Mouse (Mus musculus) spleen, adult 2 months (tissue): ENCODE results near the gene Kcna7. TPM values are rescaled to one million over a fixed set of nuclear protein-coding genes. Genes with fewer than 3 reads are reported as not detected.
A peak's percentile ranks its signal among the peaks of the same experiment; 100 is the strongest.

Experiments
- DNase-seq, 2 experiments: peaks; one replicate each; pipeline versions ENCODE4 v3.0.0 to v3.0.0-alpha.2; 2012 to 2021; ENCODE audit warnings: low spot score in 2 of 2, low read depth in 1 of 2
- H3K27ac ChIP-seq: fragments of 200-500 bp; 2 replicates; pipeline ENCODE4 v1.5.1; 2012; ENCODE audit warnings: low read length, inconsistent platforms; ENCODE audit not compliant: insufficient read depth
- H3K27me3 ChIP-seq: fragments of 200-500 bp; 2 replicates; pipeline ENCODE4 v1.6.1; 2012; ENCODE audit warnings: mild to moderate bottlenecking, moderate library complexity, low read length, inconsistent platforms; ENCODE audit not compliant: control insufficient read depth, insufficient read depth
- H3K36me3 ChIP-seq: fragments of 200-500 bp; 2 replicates; pipeline ENCODE4 v1.6.1; 2012; ENCODE audit warnings: mild to moderate bottlenecking, low read length, inconsistent platforms; ENCODE audit not compliant: control insufficient read depth, insufficient read depth
- H3K4me1 ChIP-seq: fragments of 200-500 bp; 2 replicates; pipeline ENCODE4 v1.6.1; 2011; ENCODE audit warnings: inconsistent platforms; ENCODE audit not compliant: control insufficient read depth, insufficient read depth, insufficient read length
- H3K4me3 ChIP-seq: fragments of 200-500 bp; 2 replicates; pipeline ENCODE4 v1.5.1; 2011; ENCODE audit warnings: mild to moderate bottlenecking, inconsistent platforms; ENCODE audit not compliant: insufficient read depth, insufficient read length; ENCODE audit errors: extremely low read depth
- CTCF ChIP-seq: fragments of 200-500 bp; IDR thresholded peaks from 2 replicates; pipeline ENCODE4 v1.5.1; 2011; ENCODE audit warnings: mild to moderate bottlenecking, inconsistent platforms; ENCODE audit not compliant: insufficient read depth, insufficient read length, insufficient replicate concordance; ENCODE audit errors: extremely low read depth
- POLR2A ChIP-seq: fragments of 200-500 bp; IDR thresholded peaks from 2 replicates; pipeline ENCODE4 v1.6.1; 2011; ENCODE audit warnings: low read depth, low read length, inconsistent platforms
- WGBS: fragments of 180-500 bp; shearing (Covaris S2); methylation state at CpG from one replicate; pipeline ENCODE4 v1.1.7; 2018; 5-methylcytosine and 5-hydroxymethylcytosine counted together
- polyA plus RNA-seq: library from polyadenylated mRNA; depleted of rRNA; stranded (reverse); fragments of >200 nt; gene quantifications from 2 replicates; pipeline ENCODE4 v1.2.3, GENCODE M21; 2012

The Kcna7 gene
- polyA plus RNA-seq, 1 experiment = 0.04 TPM

DNA sequence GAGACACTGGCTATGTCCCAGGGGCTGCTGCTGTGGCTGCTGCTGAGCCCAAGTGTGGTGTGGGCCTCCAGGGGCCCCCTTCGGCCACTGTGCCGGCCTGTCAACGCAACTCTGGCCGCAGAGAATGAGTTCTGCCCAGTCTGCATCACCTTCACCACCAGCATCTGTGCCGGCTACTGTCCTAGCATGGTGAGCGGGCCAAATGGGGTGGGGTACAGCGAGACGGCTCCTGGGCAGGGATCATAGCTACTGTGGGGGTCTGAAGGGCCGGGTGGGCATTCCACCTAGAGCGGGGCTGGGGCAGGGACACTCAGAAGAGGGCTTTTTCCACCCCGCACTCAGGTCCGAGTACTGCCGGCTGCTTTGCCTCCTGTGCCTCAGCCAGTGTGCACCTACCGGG, 15.7 kb downstream of the Kcna7 start:
- TF ChIP-seq CTCF = no peak
- peaks cover 6% of the 10 kb centered on the region; the same call in 1 of the 2 replicates for H3K27me3 ChIP-seq
- no peak overlapping the region for H3K4me3 ChIP-seq
- 97% methylated on average over 14 of the region's 14 CpGs for WGBS
- no peak overlapping the region for H3K27ac ChIP-seq
- H3K4me1 ChIP-seq = no peaks in the 10 kb centered on the region
- H3K36me3 ChIP-seq = peaks cover 41% of the 10 kb centered on the region
- DNase-seq = no peak

DNA sequence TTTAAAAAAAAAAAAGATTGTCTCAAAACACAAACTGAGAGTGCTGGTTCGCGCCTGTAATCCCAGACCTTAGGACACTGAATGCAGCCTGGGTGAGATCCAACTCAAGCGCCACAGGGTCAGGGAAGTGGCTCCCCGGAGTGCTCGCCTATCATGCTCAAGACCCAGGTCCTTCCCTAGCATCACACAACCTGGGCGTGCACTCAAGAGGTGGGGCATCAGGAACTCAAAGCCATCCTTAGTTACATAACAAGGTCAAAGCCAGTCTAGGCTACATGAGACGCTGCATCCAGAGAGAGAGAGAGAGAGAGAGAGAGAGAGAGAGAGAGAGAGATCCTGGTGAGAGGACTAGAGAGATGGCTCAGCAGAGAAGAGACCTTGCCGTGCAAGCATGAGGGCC, 21.1 kb downstream of the Kcna7 start:
- DNase-seq = no peak
- WGBS = 92% methylated on average over 8 of the region's 8 CpGs
- Histone ChIP-seq H3K27ac (no peak overlapping the region), H3K4me1 (no peaks in the 10 kb centered on the region), H3K4me3 (no peak overlapping the region), H3K27me3 (no peaks in the 10 kb centered on the region), H3K36me3 (peaks cover 51% of the 10 kb centered on the region)
- TF ChIP-seq POLR2A (no peak), CTCF (no peak)

GRCm38 (mm10) chr7:45433835-45434202, 28.4 kb downstream of the Kcna7 start:
- peaks cover 10% of the 10 kb centered on the region for H3K36me3 ChIP-seq
- peaks cover 10% of the 10 kb centered on the region; the same call in 1 of the 2 replicates for H3K4me1 ChIP-seq
- no peaks in the 10 kb centered on the region for H3K27me3 ChIP-seq
- no peak for DNase-seq
- peak overlapping the region; percentile 74 for H3K4me3 ChIP-seq
- under 1% methylated on average over 7 of the region's 7 CpGs for WGBS
- H3K27ac ChIP-seq = peak overlapping the region; percentile 72
- TF ChIP-seq POLR2A = no peak
- TF ChIP-seq CTCF = no peak

- DNase-seq = peak; percentile 100
- TF ChIP-seq POLR2A (peak; percentile 21; the same call in 1 of the 2 replicates), CTCF (peak; percentile 99)
- peaks cover 10% of the 10 kb centered on the region; the same call in 1 of the 2 replicates for H3K4me1 ChIP-seq
- peak within 1 kb of the TSS; percentile 74 for H3K4me3 ChIP-seq
- WGBS = under 1% methylated on average over 45 of the region's 45 CpGs
- H3K27ac ChIP-seq = peak within 1 kb of the TSS; percentile 72
- no peaks in the 10 kb centered on the region for H3K27me3 ChIP-seq
- peaks cover 7% of the 10 kb centered on the region for H3K36me3 ChIP-seq
These were observed 29.0 kb downstream of the Kcna7 start, which contains the start of gene Gys1 for GRCm38 (mm10) chr7:45434203-45435015. Gene Gys1 (plus strand): TSS chr7:45434844.

GRCm38 (mm10) chr7:45435038-45435437, 29.6 kb downstream of the Kcna7 start:
- no peak for TF ChIP-seq POLR2A
- no peak for TF ChIP-seq CTCF
- Histone ChIP-seq H3K36me3 (peaks cover 6% of the 10 kb centered on the region), H3K4me1 (peaks cover 10% of the 10 kb centered on the region; the same call in 1 of the 2 replicates), H3K27me3 (no peaks in the 10 kb centered on the region), H3K27ac (no peak overlapping the region), H3K4me3 (peak overlapping the region; percentile 61)
- no peak for DNase-seq
- 6% methylated on average over 16 of the region's 16 CpGs for WGBS

GRCm38 (mm10) chr7:45436444-45436843, 31.0 kb downstream of the Kcna7 start:
- Histone ChIP-seq H3K36me3 (0 out of 2 replicates have a peak, but pooled peaks cover 2% of the 10 kb centered on the region), H3K27ac (no peak overlapping the region)
- WGBS = 97% methylated on average over 5 of the region's 5 CpGs

DNA sequence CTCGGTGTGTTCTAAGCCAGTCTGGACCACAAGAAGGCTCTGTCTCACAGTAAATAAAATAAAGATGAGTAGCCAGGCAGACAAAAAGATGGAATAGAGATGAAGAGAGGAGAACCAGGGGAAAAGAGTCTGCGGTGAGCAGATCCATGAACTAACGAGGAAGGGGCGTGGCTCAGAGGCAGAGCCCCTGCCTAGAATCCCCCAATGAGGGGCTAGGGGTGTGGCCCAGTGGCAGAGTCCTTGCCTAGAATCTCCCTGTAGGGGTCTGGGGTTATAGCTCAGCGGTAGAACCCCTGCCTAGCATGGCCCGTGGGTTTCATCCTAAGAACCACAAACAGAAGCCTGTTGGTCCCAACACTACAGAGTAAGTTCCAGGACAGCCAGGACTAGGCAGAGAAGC, 31.6 kb downstream of the Kcna7 start:
- Histone ChIP-seq H3K4me3 (no peak overlapping the region), H3K36me3 (0 out of 2 replicates have a peak, but pooled peaks cover 2% of the 10 kb centered on the region), H3K27me3 (no peaks in the 10 kb centered on the region), H3K27ac (no peak overlapping the region), H3K4me1 (peaks cover 10% of the 10 kb centered on the region; the same call in 1 of the 2 replicates)
- no peak for TF ChIP-seq CTCF
- TF ChIP-seq POLR2A = no peak
- no peak for DNase-seq
- 86% methylated on average over 6 of the region's 6 CpGs for WGBS

More at GRCm38 (mm10) chr7:45436444-45436843, 31.0 kb downstream of the Kcna7 start:
- no peak overlapping the region for H3K4me3 ChIP-seq
- peaks cover 10% of the 10 kb centered on the region; the same call in 1 of the 2 replicates for H3K4me1 ChIP-seq
- TF ChIP-seq CTCF (no peak), POLR2A (no peak)
- no peaks in the 10 kb centered on the region for H3K27me3 ChIP-seq
- no peak for DNase-seq
